Mouse (Mus musculus): ENCODE results near the gene A3galt2. TPM values are rescaled to one million over a fixed set of nuclear protein-coding genes. Genes with fewer than 3 reads are reported as not detected.

The A3galt2 gene
- polyA plus RNA-seq, 1 experiment from 2014 or later, result 0.10 TPM

GRCm38 (mm10) chr4:128712941-128713340, 42.2 kb upstream of the A3galt2 start:
- Histone ChIP-seq H3K9me3 (replicated peaks; ENCODE audit: control insufficient read depth, low read length) (no peaks in the 10 kb centered on the region), H3K36me3 (ENCODE audit: control insufficient read depth, insufficient read depth, low read length) (no peaks in the 10 kb centered on the region), H3K4me2 (ENCODE audit: low read depth, low read length) (no peak overlapping the region), H3K4me1 (ENCODE audit: control insufficient read depth, insufficient read depth, low read length) (peaks cover 41% of the 10 kb centered on the region), H3K4me3 (replicated peaks; ENCODE audit: low read length) (no peak overlapping the region), H3K27me3 (ENCODE audit: control insufficient read depth, insufficient read depth, low read length) (no peaks in the 10 kb centered on the region), H3K9ac (ENCODE audit: low read length) (no peak overlapping the region), H3K27ac (ENCODE audit: low read length) (no peak overlapping the region)
- no peak for ATAC-seq (ENCODE audit: insufficient read depth, low FRiP score)
- WGBS, result 83% methylated on average over 6 of the region's 6 CpGs

GRCm38 (mm10) chr4:128715241-128716204, 39.6 kb upstream of the A3galt2 start:
- H3K4me2 ChIP-seq (ENCODE audit: low read depth, low read length), result peak overlapping the region; percentile 23
- ATAC-seq (ENCODE audit: insufficient read depth, low FRiP score), result peak; percentile 79
- H3K9me3 ChIP-seq (replicated peaks; ENCODE audit: control insufficient read depth, low read length), result no peaks in the 10 kb centered on the region
- no peak overlapping the region for H3K4me3 ChIP-seq (replicated peaks; ENCODE audit: low read length)
- no peaks in the 10 kb centered on the region for H3K27me3 ChIP-seq (ENCODE audit: control insufficient read depth, insufficient read depth, low read length)
- 16% methylated on average over 14 of the region's 14 CpGs for WGBS
- H3K4me1 ChIP-seq (ENCODE audit: control insufficient read depth, insufficient read depth, low read length), result peaks cover 54% of the 10 kb centered on the region
- H3K9ac ChIP-seq (ENCODE audit: low read length), result peak overlapping the region; percentile 49
- H3K36me3 ChIP-seq (ENCODE audit: control insufficient read depth, insufficient read depth, low read length), result no peaks in the 10 kb centered on the region
- peak overlapping the region; percentile 88 for H3K27ac ChIP-seq (ENCODE audit: low read length)

GRCm38 (mm10) chr4:128716279-128716678, 38.9 kb upstream of the A3galt2 start:
- Histone ChIP-seq H3K27ac (ENCODE audit: low read length) (peak overlapping the region; percentile 88), H3K9me3 (replicated peaks; ENCODE audit: control insufficient read depth, low read length) (no peaks in the 10 kb centered on the region), H3K36me3 (ENCODE audit: control insufficient read depth, insufficient read depth, low read length) (no peaks in the 10 kb centered on the region), H3K4me2 (ENCODE audit: low read depth, low read length) (peak overlapping the region; percentile 23; the same call in 1 of the 2 replicates), H3K4me3 (replicated peaks; ENCODE audit: low read length) (no peak overlapping the region), H3K4me1 (ENCODE audit: control insufficient read depth, insufficient read depth, low read length) (peaks cover 57% of the 10 kb centered on the region), H3K27me3 (ENCODE audit: control insufficient read depth, insufficient read depth, low read length) (no peaks in the 10 kb centered on the region), H3K9ac (ENCODE audit: low read length) (peak overlapping the region; percentile 9; the same call in 1 of the 2 replicates)
- no peak for ATAC-seq (ENCODE audit: insufficient read depth, low FRiP score)
- 14% methylated on average over 4 of the region's 4 CpGs for WGBS

- no peak overlapping the region for H3K9ac ChIP-seq (ENCODE audit: low read length)
- 37% methylated on average over 9 of the region's 9 CpGs for WGBS
- no peak for ATAC-seq (ENCODE audit: insufficient read depth, low FRiP score)
These were observed 38.4 kb upstream of the A3galt2 start for GRCm38 (mm10) chr4:128716731-128717130.

GRCm38 (mm10) chr4:128720110-128720509, 35.1 kb upstream of the A3galt2 start:
- H3K4me2 ChIP-seq (ENCODE audit: low read depth, low read length), result no peak overlapping the region
- H3K27ac ChIP-seq (ENCODE audit: low read length), result peak overlapping the region; percentile 40; the same call in 1 of the 2 replicates
- no peak overlapping the region for H3K4me3 ChIP-seq (replicated peaks; ENCODE audit: low read length)
- H3K27me3 ChIP-seq (ENCODE audit: control insufficient read depth, insufficient read depth, low read length), result no peaks in the 10 kb centered on the region
- peak; percentile 57 for ATAC-seq (ENCODE audit: insufficient read depth, low FRiP score)
- H3K9ac ChIP-seq (ENCODE audit: low read length), result no peak overlapping the region
- H3K4me1 ChIP-seq (ENCODE audit: control insufficient read depth, insufficient read depth, low read length), result peaks cover 37% of the 10 kb centered on the region
- WGBS, result 8% methylated on average over 5 of the region's 5 CpGs
- H3K9me3 ChIP-seq (replicated peaks; ENCODE audit: control insufficient read depth, low read length), result no peaks in the 10 kb centered on the region
- no peaks in the 10 kb centered on the region for H3K36me3 ChIP-seq (ENCODE audit: control insufficient read depth, insufficient read depth, low read length)

More at GRCm38 (mm10) chr4:128716731-128717130, 38.4 kb upstream of the A3galt2 start:
- no peaks in the 10 kb centered on the region for H3K9me3 ChIP-seq (replicated peaks; ENCODE audit: control insufficient read depth, low read length)
- H3K27me3 ChIP-seq (ENCODE audit: control insufficient read depth, insufficient read depth, low read length), result no peaks in the 10 kb centered on the region
- H3K4me2 ChIP-seq (ENCODE audit: low read depth, low read length), result no peak overlapping the region
- no peak overlapping the region for H3K4me3 ChIP-seq (replicated peaks; ENCODE audit: low read length)
- H3K27ac ChIP-seq (ENCODE audit: low read length), result peak overlapping the region; percentile 88
- H3K36me3 ChIP-seq (ENCODE audit: control insufficient read depth, insufficient read depth, low read length), result no peaks in the 10 kb centered on the region
- H3K4me1 ChIP-seq (ENCODE audit: control insufficient read depth, insufficient read depth, low read length), result peaks cover 54% of the 10 kb centered on the region

- no peak for ATAC-seq (ENCODE audit: insufficient read depth, low FRiP score)
- H3K9me3 ChIP-seq (replicated peaks; ENCODE audit: control insufficient read depth, low read length), result no peaks in the 10 kb centered on the region
- H3K27ac ChIP-seq (ENCODE audit: low read length), result no peak overlapping the region
- peaks cover 26% of the 10 kb centered on the region for H3K4me1 ChIP-seq (ENCODE audit: control insufficient read depth, insufficient read depth, low read length)
- no peak overlapping the region for H3K4me2 ChIP-seq (ENCODE audit: low read depth, low read length)
- 55% methylated on average over 9 of the region's 9 CpGs for WGBS
- H3K9ac ChIP-seq (ENCODE audit: low read length), result no peak overlapping the region
- no peaks in the 10 kb centered on the region for H3K27me3 ChIP-seq (ENCODE audit: control insufficient read depth, insufficient read depth, low read length)
- no peaks in the 10 kb centered on the region for H3K36me3 ChIP-seq (ENCODE audit: control insufficient read depth, insufficient read depth, low read length)
- no peak overlapping the region for H3K4me3 ChIP-seq (replicated peaks; ENCODE audit: low read length)
These were observed 34.0 kb upstream of the A3galt2 start for GRCm38 (mm10) chr4:128721061-128721648.

GRCm38 (mm10) chr4:128721761-128722160, 33.4 kb upstream of the A3galt2 start:
- no peak for ATAC-seq (ENCODE audit: insufficient read depth, low FRiP score)
- Histone ChIP-seq H3K4me1 (ENCODE audit: control insufficient read depth, insufficient read depth, low read length) (peaks cover 21% of the 10 kb centered on the region), H3K27ac (ENCODE audit: low read length) (no peak overlapping the region), H3K4me3 (replicated peaks; ENCODE audit: low read length) (no peak overlapping the region), H3K27me3 (ENCODE audit: control insufficient read depth, insufficient read depth, low read length) (no peaks in the 10 kb centered on the region), H3K4me2 (ENCODE audit: low read depth, low read length) (no peak overlapping the region), H3K9me3 (replicated peaks; ENCODE audit: control insufficient read depth, low read length) (no peaks in the 10 kb centered on the region), H3K36me3 (ENCODE audit: control insufficient read depth, insufficient read depth, low read length) (no peaks in the 10 kb centered on the region), H3K9ac (ENCODE audit: low read length) (no peak overlapping the region; the same call in 1 of the 2 replicates)
- WGBS, result 83% methylated on average over 4 of the region's 4 CpGs

GRCm38 (mm10) chr4:128722932-128723331, 32.2 kb upstream of the A3galt2 start:
- no peak for ATAC-seq (ENCODE audit: insufficient read depth, low FRiP score)
- 91% methylated on average over 8 of the region's 8 CpGs for WGBS
- Histone ChIP-seq H3K4me1 (ENCODE audit: control insufficient read depth, insufficient read depth, low read length) (peaks cover 23% of the 10 kb centered on the region), H3K27me3 (ENCODE audit: control insufficient read depth, insufficient read depth, low read length) (no peaks in the 10 kb centered on the region), H3K36me3 (ENCODE audit: control insufficient read depth, insufficient read depth, low read length) (no peaks in the 10 kb centered on the region), H3K4me3 (replicated peaks; ENCODE audit: low read length) (no peak overlapping the region), H3K9ac (ENCODE audit: low read length) (no peak overlapping the region), H3K4me2 (ENCODE audit: low read depth, low read length) (no peak overlapping the region), H3K27ac (ENCODE audit: low read length) (no peak overlapping the region), H3K9me3 (replicated peaks; ENCODE audit: control insufficient read depth, low read length) (no peaks in the 10 kb centered on the region)

GRCm38 (mm10) chr4:128723431-128723830, 31.7 kb upstream of the A3galt2 start:
- H3K36me3 ChIP-seq (ENCODE audit: control insufficient read depth, insufficient read depth, low read length), result no peaks in the 10 kb centered on the region
- no peak for ATAC-seq (ENCODE audit: insufficient read depth, low FRiP score)
- no peak overlapping the region for H3K9ac ChIP-seq (ENCODE audit: low read length)
- H3K4me2 ChIP-seq (ENCODE audit: low read depth, low read length), result no peak overlapping the region
- no peaks in the 10 kb centered on the region for H3K27me3 ChIP-seq (ENCODE audit: control insufficient read depth, insufficient read depth, low read length)
- peaks cover 23% of the 10 kb centered on the region for H3K4me1 ChIP-seq (ENCODE audit: control insufficient read depth, insufficient read depth, low read length)
- 87% methylated on average over 13 of the region's 13 CpGs for WGBS
- H3K4me3 ChIP-seq (replicated peaks; ENCODE audit: low read length), result no peak overlapping the region
- H3K9me3 ChIP-seq (replicated peaks; ENCODE audit: control insufficient read depth, low read length), result no peaks in the 10 kb centered on the region
- no peak overlapping the region for H3K27ac ChIP-seq (ENCODE audit: low read length)
